Mouse (Mus musculus) cortical plate, adult 2 months (tissue): ENCODE measurements around the gene Lrp6.

Source experiments
- CTCF ChIP-seq: fragments of 200-500 bp; IDR thresholded peaks from 2 replicates; pipeline ENCODE4 v1.5.1; 2011; ENCODE audit warnings: mild to moderate bottlenecking, control low read depth, low read length; ENCODE audit not compliant: insufficient read depth; ENCODE audit errors: extremely low read depth
- POLR2A ChIP-seq: fragments of 200-500 bp; IDR thresholded peaks from 2 replicates; pipeline ENCODE4 v1.6.1; 2011; ENCODE audit warnings: mild to moderate bottlenecking, low read length, control low read depth; ENCODE audit not compliant: insufficient read depth; ENCODE audit errors: extremely low read depth

- no peak for TF ChIP-seq CTCF
- no peak for TF ChIP-seq POLR2A
Observed at GRCm38 (mm10) chr6:134502335-134502734, 64.4 kb downstream of the Lrp6 start.
